Mouse (Mus musculus) G1E (cell line): ENCODE measurements at regions not wholly inside any gene's neighbourhood (a gene's known extent, or its start where the extent isn't known, plus 50 kb on each side); places are given as distances from the start of the nearest gene placed in this dataset.

Source experiments
- CTCF ChIP-seq: IDR thresholded peaks from 2 replicates; pipeline ENCODE4 v1.5.1; 2012; ENCODE audit warnings: low read depth, low read length, inconsistent platforms, mixed read lengths
- POLR2AphosphoS5 ChIP-seq: IDR thresholded peaks from 2 replicates; pipeline ENCODE4 v1.6.1; 2012; ENCODE audit warnings: low read depth, low read length, inconsistent platforms; ENCODE audit not compliant: insufficient replicate concordance

GRCm38 (mm10) chr12:107198389-107199018, 289.9 kb upstream of the 3110018I06Rik start:
- no peak for TF ChIP-seq CTCF
- no peak for TF ChIP-seq POLR2AphosphoS5
